ENCODE assay signal across 8 mouse cellular contexts in genomic region chr2:125723086-125723407, GRCm38 (mm10). TPM values are rescaled to one million over a fixed set of nuclear protein-coding genes. Genes with fewer than 3 reads are reported as not detected.
A peak's percentile ranks its signal among the peaks of the same experiment; 100 is the strongest.
DNase-seq lines count a peak whose midpoint lies in the region; ATAC-seq lines count a peak whose summit lies in the region.

No protein-coding gene starts in this region.

- H3K9ac ChIP-seq in heart, embryonic 16.5 days (ENCODE audit: low read length): peak overlapping the region; percentile 64
- H3K9ac ChIP-seq in hindbrain, embryonic 13.5 days: peak overlapping the region; percentile 79
- peak overlapping the region; percentile 68 for H3K9ac ChIP-seq in midbrain, embryonic 14.5 days (replicated peaks; ENCODE audit: low read length)

- no peaks in the 10 kb centered on the region for H3K9me3 ChIP-seq in heart, embryonic 16.5 days (replicated peaks; ENCODE audit: control insufficient read depth, low read length)
- no peaks in the 10 kb centered on the region for H3K9me3 ChIP-seq in hindbrain, embryonic 13.5 days
- no peaks in the 10 kb centered on the region for H3K9me3 ChIP-seq in midbrain, embryonic 14.5 days (ENCODE audit: control insufficient read depth, low read length)

- H3K27me3 ChIP-seq in heart, embryonic 16.5 days (ENCODE audit: control insufficient read depth, insufficient read depth, low read length): peaks cover 15% of the 10 kb centered on the region
- H3K27me3 ChIP-seq in hindbrain, embryonic 13.5 days: peaks cover 47% of the 10 kb centered on the region
- peaks cover 6% of the 10 kb centered on the region for H3K27me3 ChIP-seq in midbrain, embryonic 14.5 days (ENCODE audit: control insufficient read depth, insufficient read depth, low read length)

- H3K4me1 ChIP-seq in heart, embryonic 16.5 days (ENCODE audit: control insufficient read depth, insufficient read depth, low read length): peaks cover 10% of the 10 kb centered on the region
- H3K4me1 ChIP-seq in hindbrain, embryonic 13.5 days (replicated peaks): peaks cover 35% of the 10 kb centered on the region
- peaks cover 19% of the 10 kb centered on the region for H3K4me1 ChIP-seq in midbrain, embryonic 14.5 days (ENCODE audit: control insufficient read depth, insufficient read depth, low read length)

- 1% methylated on average over 18 of the region's 18 CpGs for WGBS in heart, embryonic 16.5 days
- 3% methylated on average over 18 of the region's 18 CpGs for WGBS in hindbrain, embryonic 13.5 days
- under 1% methylated on average over 18 of the region's 18 CpGs for WGBS in midbrain, embryonic 14.5 days

- peak; percentile 54 for ATAC-seq in heart, embryonic 16.5 days (replicated peaks; ENCODE audit: extremely low read depth, insufficient read depth, low FRiP score)
- ATAC-seq in hindbrain, embryonic 13.5 days (ENCODE audit: low FRiP score): no peak
- ATAC-seq in midbrain, embryonic 14.5 days (ENCODE audit: low FRiP score, low TSS enrichment): no peak
- ATAC-seq in monocyte, adult 5-6 weeks (replicated peaks; ENCODE audit: insufficient number of reproducible peaks, low FRiP score, low TSS enrichment, poor library complexity, severe bottlenecking): no peak

- no peak overlapping the region for H3K27ac ChIP-seq in heart, embryonic 16.5 days (ENCODE audit: low read length)
- peak overlapping the region; percentile 76; the same call in 1 of the 2 replicates for H3K27ac ChIP-seq in hindbrain, embryonic 13.5 days
- H3K27ac ChIP-seq in midbrain, embryonic 14.5 days (replicated peaks; ENCODE audit: low read depth, low read length): no peak overlapping the region

- intact Hi-C loops in heart, postnatal 25 days (cut with DNase I): no loop called here

- H3K4me3 ChIP-seq in heart, embryonic 16.5 days (ENCODE audit: low read length): peak overlapping the region; percentile 63
- peak overlapping the region; percentile 55 for H3K4me3 ChIP-seq in hindbrain, embryonic 13.5 days
- H3K4me3 ChIP-seq in midbrain, embryonic 14.5 days (replicated peaks; ENCODE audit: low read depth, low read length): peak overlapping the region; percentile 46

- no peaks in the 10 kb centered on the region for H3K36me3 ChIP-seq in heart, embryonic 16.5 days (ENCODE audit: control insufficient read depth, insufficient read depth)
- H3K36me3 ChIP-seq in hindbrain, embryonic 13.5 days: no peaks in the 10 kb centered on the region
- H3K36me3 ChIP-seq in midbrain, embryonic 14.5 days (ENCODE audit: control insufficient read depth, insufficient read depth, low read length): no peaks in the 10 kb centered on the region

- peak overlapping the region; percentile 99 for H3K4me2 ChIP-seq in heart, embryonic 16.5 days (ENCODE audit: low read depth, low read length)
- H3K4me2 ChIP-seq in hindbrain, embryonic 13.5 days: peak overlapping the region; percentile 99
- peak overlapping the region; percentile 99 for H3K4me2 ChIP-seq in midbrain, embryonic 14.5 days (ENCODE audit: low read length)

- no peak for DNase-seq in heart, postnatal 25 days (ENCODE audit: low spot score)
- DNase-seq in cerebellum, adult 8-10 months: peak; percentile 28
- peak; percentile 53 for DNase-seq in midbrain, embryonic 14.5 days
- no peak for DNase-seq in spleen, adult 12 weeks (ENCODE audit: low spot score)
- DNase-seq in spleen, postnatal 4 days (ENCODE audit: low spot score in 2 of 2): no peak

RNA-seq across cellular contexts. Expression of gene Shc4, which starts 0.9 kb away (rescaled TPM):
- 1.3 and 1.7 TPM in 2 replicates for polyA plus RNA-seq in heart, embryonic 16.5 days (2015; fragmentation: Nextera tagmentation; extraction: Ambion mirVana)
- total RNA-seq in heart, postnatal 25 days (2021): under 1 TPM; 0.42 to 0.49 TPM
- 2.8 and 3.0 TPM in 2 replicates for polyA plus RNA-seq in hindbrain, embryonic 13.5 days (2015; fragmentation: Nextera tagmentation; extraction: Ambion mirVana)
- polyA plus RNA-seq in midbrain, embryonic 14.5 days (2014; fragmentation: Nextera tagmentation; extraction: Ambion mirVana): 2.0 and 2.2 TPM in 2 replicates
- 0.58 TPM in 1 of 3 replicates, not detected in the others for total RNA-seq in monocyte, adult 5-6 weeks (2017)

RNA-seq across cellular contexts. Expression of gene Eid1, which starts 50.2 kb away (rescaled TPM):
- 112 and 128 TPM in 2 replicates for polyA plus RNA-seq in heart, embryonic 16.5 days (2015; fragmentation: Nextera tagmentation; extraction: Ambion mirVana)
- total RNA-seq in heart, postnatal 25 days (2021): 10 to 100 TPM; 51.3 to 55.2 TPM
- 398 and 400 TPM in 2 replicates for polyA plus RNA-seq in hindbrain, embryonic 13.5 days (2015; fragmentation: Nextera tagmentation; extraction: Ambion mirVana)
- 543 and 574 TPM in 2 replicates for polyA plus RNA-seq in midbrain, embryonic 14.5 days (2014; fragmentation: Nextera tagmentation; extraction: Ambion mirVana)
- total RNA-seq in monocyte, adult 5-6 weeks (2017): 73.2 to 86.9 TPM (median 83.8 TPM) in 3 replicates

RNA-seq across cellular contexts. Expression of gene Secisbp2l, which starts 59.6 kb away (rescaled TPM):
- polyA plus RNA-seq in heart, embryonic 16.5 days (2015; fragmentation: Nextera tagmentation; extraction: Ambion mirVana): 13.1 and 14.0 TPM in 2 replicates
- 10 to 100 TPM; 26.3 to 28.6 TPM for total RNA-seq in heart, postnatal 25 days (2021)
- 28.8 and 29.3 TPM in 2 replicates for polyA plus RNA-seq in hindbrain, embryonic 13.5 days (2015; fragmentation: Nextera tagmentation; extraction: Ambion mirVana)
- 38.3 and 40.2 TPM in 2 replicates for polyA plus RNA-seq in midbrain, embryonic 14.5 days (2014; fragmentation: Nextera tagmentation; extraction: Ambion mirVana)
- 52.9 to 72.2 TPM (median 55.9 TPM) in 3 replicates for total RNA-seq in monocyte, adult 5-6 weeks (2017)

Comparison
In these comparisons a context has a peak if more than half of its experiments do, and no peak if none do; other contexts are left out.
1. DNase-seq: peak in cerebellum, adult 8-10 months (single experiment) and midbrain, embryonic 14.5 days (single experiment); none in heart, postnatal 25 days (single experiment), spleen, adult 12 weeks (single experiment) and spleen, postnatal 4 days (0 of 2).
2. Peak in every context shown above with its lines, with median percentiles within 50 percentile points of each other: H3K4me2 ChIP-seq, H3K4me3 ChIP-seq and H3K9ac ChIP-seq.